Mouse (Mus musculus) gastrocnemius, adult 8-10 months (tissue): ENCODE measurements around the gene Tnnt1. TPM values are rescaled to one million over a fixed set of nuclear protein-coding genes. Genes with fewer than 3 reads are reported as not detected.
"Not testable (repeated sequence)": the region's sequence is repeated elsewhere in the genome, so short reads cannot be mapped to it uniquely, and the experiment has no call there.

Source experiments
- DNase-seq, 2 experiments: peaks; one replicate each; pipeline ENCODE4 v3.0.0; 2022; ENCODE audit warnings: low spot score in 2 of 2
- total RNA-seq, 4 experiments: library from RNA; stranded (reverse); gene quantifications; 2 replicates each; pipeline ENCODE4 v1.2.4; 2022

Gene Tnnt1
- total RNA-seq = 100 to 1,000 TPM; 464 to 544 (median 482) TPM

GRCm38 (mm10) chr7:4516332-4517050, at the start of gene Tnnt1:
Tnnt1 (minus strand) TSS chr7:4516382.
- no peak for DNase-seq

GRCm38 (mm10) chr7:4562660-4563059, 46.5 kb upstream of the Tnnt1 start:
- DNase-seq = no peak

GRCm38 (mm10) chr7:4557167-4557560, 41.0 kb upstream of the Tnnt1 start:
- no peak for DNase-seq

GRCm38 (mm10) chr7:4556256-4557166, 40.3 kb upstream of the Tnnt1 start:
- peak in 1 of 2 experiments; percentile 17 for DNase-seq

- no peak for DNase-seq
Observed at GRCm38 (mm10) chr7:4547221-4547641, 31.0 kb upstream of the Tnnt1 start, which contains the start of gene Syt5. Syt5 (minus strand) TSS chr7:4547541.

- DNase-seq = no peak
Observed at GRCm38 (mm10) chr7:4546591-4547131, 30.5 kb upstream of the Tnnt1 start.

- DNase-seq = no peak
Observed at GRCm38 (mm10) chr7:4546050-4546449, 29.9 kb upstream of the Tnnt1 start.

- DNase-seq = no peak
Observed at GRCm38 (mm10) chr7:4542013-4542412, 25.8 kb upstream of the Tnnt1 start.

GRCm38 (mm10) chr7:4541344-4541743, 25.2 kb upstream of the Tnnt1 start:
- DNase-seq = no peak

GRCm38 (mm10) chr7:4539019-4539418, 22.8 kb upstream of the Tnnt1 start:
- no peak for DNase-seq

GRCm38 (mm10) chr7:4537181-4537580, 21.0 kb upstream of the Tnnt1 start:
- DNase-seq = no peak

GRCm38 (mm10) chr7:4536369-4536768, 20.2 kb upstream of the Tnnt1 start:
- no peak for DNase-seq

- peak in 1 of 2 experiments; percentile 36 for DNase-seq
Observed at GRCm38 (mm10) chr7:4532005-4532729, 16.0 kb upstream of the Tnnt1 start, which contains the start of gene Dnaaf3. Dnaaf3 (minus strand) TSS chr7:4532453.

- DNase-seq = not testable (repeated sequence)
Observed at GRCm38 (mm10) chr7:4530166-4530565, 14.0 kb upstream of the Tnnt1 start.

GRCm38 (mm10) chr7:4527302-4527689, 11.1 kb upstream of the Tnnt1 start:
- DNase-seq = no peak

GRCm38 (mm10) chr7:4526341-4527301, 10.4 kb upstream of the Tnnt1 start:
- peak; percentile 37 to 56 for DNase-seq

GRCm38 (mm10) chr7:4524212-4524922, 8.2 kb upstream of the Tnnt1 start, which contains the start of gene Tnni3:
Tnni3 (minus strand) TSS chr7:4524229.
- DNase-seq = not testable (repeated sequence)

- no peak for DNase-seq
Observed at GRCm38 (mm10) chr7:4523205-4524130, 7.3 kb upstream of the Tnnt1 start.
